Mouse (Mus musculus): ENCODE results near the gene Vwa3b. TPM values are rescaled to one million over a fixed set of nuclear protein-coding genes. Genes with fewer than 3 reads are reported as not detected.

Gene Vwa3b
- under 1 TPM in 8 of 26 experiments, not detected in 18; 0.26 to 0.91 (median 0.66) TPM for total RNA-seq (2018; cell fraction: chromatin; rRNA removed)
- total RNA-seq (2018; cell fraction: cytosol; rRNA removed) = under 1 TPM in 12 of 26 experiments, not detected in 14; 0.07 to 0.59 (median 0.18) TPM
- 1 to 10 TPM in 2 of 26 experiments, under 1 TPM in 7, not detected in 17; 0.22 to 1.7 (median 0.86) TPM for total RNA-seq (2018; cell fraction: nucleus; rRNA removed)
- polyA plus RNA-seq (2018) = not detected in 3 replicates

GRCm38 (mm10) chr1:37025962-37026686 is at the start of gene Vwa3b:
Vwa3b (plus strand) TSS chr1:37026596.
- H3K79me2 ChIP-seq (ENCODE audit: inconsistent target) = no peaks in the 10 kb centered on the region
- no peak within 1 kb of the TSS for H3K27ac ChIP-seq
- WGBS (ENCODE audit: missing documents) = 88% methylated on average over 5 of the region's 5 CpGs
- no peaks in the 10 kb centered on the region for H3K36me3 ChIP-seq (ENCODE audit: inconsistent target)
- H3K4me3 ChIP-seq (ENCODE audit: inconsistent target) = no peak within 1 kb of the TSS

- WGBS (ENCODE audit: missing documents) = 89% methylated on average over 4 of the region's 4 CpGs
- H3K4me3 ChIP-seq (ENCODE audit: inconsistent target) = no peak overlapping the region
- H3K27ac ChIP-seq = no peak overlapping the region
- H3K79me2 ChIP-seq (ENCODE audit: inconsistent target) = no peaks in the 10 kb centered on the region
- H3K36me3 ChIP-seq (ENCODE audit: inconsistent target) = no peaks in the 10 kb centered on the region
These were observed 49.6 kb upstream of the Vwa3b start for GRCm38 (mm10) chr1:36976770-36977169.

GRCm38 (mm10) chr1:36982191-36982961 is 44.0 kb upstream of the Vwa3b start:
- H3K79me2 ChIP-seq (ENCODE audit: inconsistent target) = no peaks in the 10 kb centered on the region
- no peak overlapping the region for H3K4me3 ChIP-seq (ENCODE audit: inconsistent target)
- WGBS (ENCODE audit: missing documents) = 55% methylated on average over 9 of the region's 9 CpGs
- H3K36me3 ChIP-seq (ENCODE audit: inconsistent target) = no peaks in the 10 kb centered on the region
- H3K27ac ChIP-seq = no peak overlapping the region

GRCm38 (mm10) chr1:36983754-36984153 is 42.6 kb upstream of the Vwa3b start:
- H3K4me3 ChIP-seq (ENCODE audit: inconsistent target) = no peak overlapping the region
- H3K79me2 ChIP-seq (ENCODE audit: inconsistent target) = no peaks in the 10 kb centered on the region
- no peaks in the 10 kb centered on the region for H3K36me3 ChIP-seq (ENCODE audit: inconsistent target)
- WGBS (ENCODE audit: missing documents) = 90% methylated on average over 4 of the region's 4 CpGs
- H3K27ac ChIP-seq = no peak overlapping the region

- no peak overlapping the region for H3K27ac ChIP-seq
- H3K36me3 ChIP-seq (ENCODE audit: inconsistent target) = no peaks in the 10 kb centered on the region
- H3K4me3 ChIP-seq (ENCODE audit: inconsistent target) = no peak overlapping the region
- 85% methylated on average over 6 of the region's 6 CpGs for WGBS (ENCODE audit: missing documents)
- H3K79me2 ChIP-seq (ENCODE audit: inconsistent target) = no peaks in the 10 kb centered on the region
These were observed 42.0 kb upstream of the Vwa3b start for GRCm38 (mm10) chr1:36984406-36984805.

- Histone ChIP-seq H3K4me3 (ENCODE audit: inconsistent target) (no peak overlapping the region), H3K27ac (no peak overlapping the region), H3K36me3 (ENCODE audit: inconsistent target) (no peaks in the 10 kb centered on the region), H3K79me2 (ENCODE audit: inconsistent target) (no peaks in the 10 kb centered on the region)
- 92% methylated on average over 6 of the region's 6 CpGs for whole genome bisulfite sequencing (ENCODE audit: missing documents)
These were observed 40.5 kb upstream of the Vwa3b start for GRCm38 (mm10) chr1:36985896-36986295.

GRCm38 (mm10) chr1:36986396-36987160 is 39.8 kb upstream of the Vwa3b start:
- H3K27ac ChIP-seq = no peak overlapping the region
- 96% methylated on average over 13 of the region's 14 CpGs for WGBS (ENCODE audit: missing documents)

GRCm38 (mm10) chr1:36987172-36988148 is 38.9 kb upstream of the Vwa3b start:
- WGBS (ENCODE audit: missing documents) = 62% methylated on average over 10 of the region's 10 CpGs
- Histone ChIP-seq H3K36me3 (ENCODE audit: inconsistent target) (no peaks in the 10 kb centered on the region), H3K4me3 (ENCODE audit: inconsistent target) (no peak overlapping the region), H3K27ac (no peak overlapping the region), H3K79me2 (ENCODE audit: inconsistent target) (no peaks in the 10 kb centered on the region)

More at GRCm38 (mm10) chr1:36986396-36987160, 39.8 kb upstream of the Vwa3b start:
- H3K36me3 ChIP-seq (ENCODE audit: inconsistent target) = no peaks in the 10 kb centered on the region
- no peak overlapping the region for H3K4me3 ChIP-seq (ENCODE audit: inconsistent target)
- H3K79me2 ChIP-seq (ENCODE audit: inconsistent target) = no peaks in the 10 kb centered on the region

- no peak overlapping the region for H3K27ac ChIP-seq
These were observed 38.2 kb upstream of the Vwa3b start for GRCm38 (mm10) chr1:36988161-36988560.

GRCm38 (mm10) chr1:36988561-36988960 is 37.8 kb upstream of the Vwa3b start:
- Histone ChIP-seq H3K27ac (no peak overlapping the region), H3K4me3 (ENCODE audit: inconsistent target) (no peak overlapping the region), H3K79me2 (ENCODE audit: inconsistent target) (no peaks in the 10 kb centered on the region), H3K36me3 (ENCODE audit: inconsistent target) (no peaks in the 10 kb centered on the region)
- WGBS (ENCODE audit: missing documents) = 78% methylated on average over 6 of the region's 6 CpGs

More at GRCm38 (mm10) chr1:36988161-36988560, 38.2 kb upstream of the Vwa3b start:
- 74% methylated on average over 6 of the region's 6 CpGs for WGBS (ENCODE audit: missing documents)
- H3K36me3 ChIP-seq (ENCODE audit: inconsistent target) = no peaks in the 10 kb centered on the region
- no peaks in the 10 kb centered on the region for H3K79me2 ChIP-seq (ENCODE audit: inconsistent target)
- H3K4me3 ChIP-seq (ENCODE audit: inconsistent target) = no peak overlapping the region

GRCm38 (mm10) chr1:36994296-36994695 is 32.1 kb upstream of the Vwa3b start:
- WGBS (ENCODE audit: missing documents) = 95% methylated on average over 5 of the region's 5 CpGs
- no peak overlapping the region for H3K4me3 ChIP-seq (ENCODE audit: inconsistent target)

GRCm38 (mm10) chr1:36995760-36996159 is 30.6 kb upstream of the Vwa3b start:
- Histone ChIP-seq H3K4me3 (ENCODE audit: inconsistent target) (no peak overlapping the region), H3K36me3 (ENCODE audit: inconsistent target) (no peaks in the 10 kb centered on the region), H3K79me2 (ENCODE audit: inconsistent target) (no peaks in the 10 kb centered on the region), H3K27ac (no peak overlapping the region)
- 42% methylated on average over 6 of the region's 6 CpGs for WGBS (ENCODE audit: missing documents)

More at GRCm38 (mm10) chr1:36994296-36994695, 32.1 kb upstream of the Vwa3b start:
- Histone ChIP-seq H3K27ac (no peak overlapping the region), H3K79me2 (ENCODE audit: inconsistent target) (no peaks in the 10 kb centered on the region), H3K36me3 (ENCODE audit: inconsistent target) (no peaks in the 10 kb centered on the region)

- no peaks in the 10 kb centered on the region for H3K36me3 ChIP-seq (ENCODE audit: inconsistent target)
- no peak overlapping the region for H3K4me3 ChIP-seq (ENCODE audit: inconsistent target)
- 79% methylated on average over 6 of the region's 6 CpGs for WGBS (ENCODE audit: missing documents)
- H3K79me2 ChIP-seq (ENCODE audit: inconsistent target) = no peaks in the 10 kb centered on the region
- no peak overlapping the region for H3K27ac ChIP-seq
These were observed 29.7 kb upstream of the Vwa3b start for GRCm38 (mm10) chr1:36996561-36997213.

All from macrophage (primary cell).